Mouse (Mus musculus): ENCODE data around the gene Plagl1. TPM values are rescaled to one million over a fixed set of nuclear protein-coding genes. Genes with fewer than 3 reads are reported as not detected.

The Plagl1 gene
- polyA plus RNA-seq, 1 experiment, result 1.1 TPM

GRCm38 (mm10) chr10:13140434-13140833, 80.1 kb downstream of the Plagl1 start:
- no peak overlapping the region for H3K4me3 ChIP-seq (ENCODE audit: extremely low read depth, insufficient read depth, insufficient read length)
- no peak overlapping the region for H3K27ac ChIP-seq (ENCODE audit: insufficient read depth, low read length)
- no peaks in the 10 kb centered on the region for H3K36me3 ChIP-seq (ENCODE audit: control insufficient read depth, insufficient read depth, low read length)
- no peak for DNase-seq (ENCODE audit: low read depth in 1 of 2, low spot score in 2 of 2)
- H3K4me1 ChIP-seq (ENCODE audit: control insufficient read depth, insufficient read depth, insufficient read length), result no peaks in the 10 kb centered on the region
- WGBS, result 90% methylated on average over 2 of the region's 2 CpGs
- H3K27me3 ChIP-seq (ENCODE audit: control insufficient read depth, insufficient read depth, low read length), result no peaks in the 10 kb centered on the region
- no peak for TF ChIP-seq CTCF (IDR thresholded peaks at IDR 0.05; ENCODE audit: extremely low read depth, insufficient read depth, insufficient read length, insufficient replicate concordance)
- no peak for TF ChIP-seq POLR2A (IDR thresholded peaks at IDR 0.05; ENCODE audit: low read depth, low read length)

GRCm38 (mm10) chr10:13150435-13150834, 90.1 kb downstream of the Plagl1 start:
- 89% methylated on average over 3 of the region's 3 CpGs for WGBS
- no peak overlapping the region for H3K4me3 ChIP-seq (ENCODE audit: extremely low read depth, insufficient read depth, insufficient read length)
- H3K4me1 ChIP-seq (ENCODE audit: control insufficient read depth, insufficient read depth, insufficient read length), result no peaks in the 10 kb centered on the region
- no peaks in the 10 kb centered on the region for H3K36me3 ChIP-seq (ENCODE audit: control insufficient read depth, insufficient read depth, low read length)
- no peak for TF ChIP-seq CTCF (IDR thresholded peaks at IDR 0.05; ENCODE audit: extremely low read depth, insufficient read depth, insufficient read length, insufficient replicate concordance)
- no peak for TF ChIP-seq POLR2A (IDR thresholded peaks at IDR 0.05; ENCODE audit: low read depth, low read length)
- no peak for DNase-seq (ENCODE audit: low read depth in 1 of 2, low spot score in 2 of 2)
- no peaks in the 10 kb centered on the region for H3K27me3 ChIP-seq (ENCODE audit: control insufficient read depth, insufficient read depth, low read length)
- H3K27ac ChIP-seq (ENCODE audit: insufficient read depth, low read length), result no peak overlapping the region

- H3K36me3 ChIP-seq (ENCODE audit: control insufficient read depth, insufficient read depth, low read length), result no peaks in the 10 kb centered on the region
- H3K4me3 ChIP-seq (ENCODE audit: extremely low read depth, insufficient read depth, insufficient read length), result no peak overlapping the region
- 87% methylated on average over 5 of the region's 5 CpGs for WGBS
- H3K27ac ChIP-seq (ENCODE audit: insufficient read depth, low read length), result no peak overlapping the region
- no peaks in the 10 kb centered on the region for H3K27me3 ChIP-seq (ENCODE audit: control insufficient read depth, insufficient read depth, low read length)
- DNase-seq (ENCODE audit: low read depth in 1 of 2, low spot score in 2 of 2), result no peak
- H3K4me1 ChIP-seq (ENCODE audit: control insufficient read depth, insufficient read depth, insufficient read length), result no peaks in the 10 kb centered on the region
- TF ChIP-seq CTCF (IDR thresholded peaks at IDR 0.05; ENCODE audit: extremely low read depth, insufficient read depth, insufficient read length, insufficient replicate concordance) (no peak), POLR2A (IDR thresholded peaks at IDR 0.05; ENCODE audit: low read depth, low read length) (no peak)
These were observed 91.0 kb downstream of the Plagl1 start for GRCm38 (mm10) chr10:13151353-13151752.

- WGBS, result 86% methylated on average over 4 of the region's 4 CpGs
- no peak for TF ChIP-seq CTCF (IDR thresholded peaks at IDR 0.05; ENCODE audit: extremely low read depth, insufficient read depth, insufficient read length, insufficient replicate concordance)
- TF ChIP-seq POLR2A (IDR thresholded peaks at IDR 0.05; ENCODE audit: low read depth, low read length), result no peak
- Histone ChIP-seq H3K36me3 (ENCODE audit: control insufficient read depth, insufficient read depth, low read length) (no peaks in the 10 kb centered on the region), H3K4me3 (ENCODE audit: extremely low read depth, insufficient read depth, insufficient read length) (no peak overlapping the region), H3K27ac (ENCODE audit: insufficient read depth, low read length) (no peak overlapping the region), H3K4me1 (ENCODE audit: control insufficient read depth, insufficient read depth, insufficient read length) (no peaks in the 10 kb centered on the region), H3K27me3 (ENCODE audit: control insufficient read depth, insufficient read depth, low read length) (no peaks in the 10 kb centered on the region)
- no peak for DNase-seq (ENCODE audit: low read depth in 1 of 2, low spot score in 2 of 2)
These were observed 92.6 kb downstream of the Plagl1 start for GRCm38 (mm10) chr10:13152811-13153364.

GRCm38 (mm10) chr10:13155377-13155776, 95.1 kb downstream of the Plagl1 start:
- 86% methylated on average over 5 of the region's 5 CpGs for WGBS
- DNase-seq (ENCODE audit: low read depth in 1 of 2, low spot score in 2 of 2), result no peak
- TF ChIP-seq POLR2A (IDR thresholded peaks at IDR 0.05; ENCODE audit: low read depth, low read length) (no peak), CTCF (IDR thresholded peaks at IDR 0.05; ENCODE audit: extremely low read depth, insufficient read depth, insufficient read length, insufficient replicate concordance) (no peak)
- Histone ChIP-seq H3K4me1 (ENCODE audit: control insufficient read depth, insufficient read depth, insufficient read length) (no peaks in the 10 kb centered on the region), H3K36me3 (ENCODE audit: control insufficient read depth, insufficient read depth, low read length) (no peaks in the 10 kb centered on the region), H3K4me3 (ENCODE audit: extremely low read depth, insufficient read depth, insufficient read length) (no peak overlapping the region), H3K27me3 (ENCODE audit: control insufficient read depth, insufficient read depth, low read length) (no peaks in the 10 kb centered on the region), H3K27ac (ENCODE audit: insufficient read depth, low read length) (no peak overlapping the region)

GRCm38 (mm10) chr10:13160913-13161312, 100.6 kb downstream of the Plagl1 start:
- no peak for TF ChIP-seq CTCF (IDR thresholded peaks at IDR 0.05; ENCODE audit: extremely low read depth, insufficient read depth, insufficient read length, insufficient replicate concordance)
- no peak for TF ChIP-seq POLR2A (IDR thresholded peaks at IDR 0.05; ENCODE audit: low read depth, low read length)
- H3K36me3 ChIP-seq (ENCODE audit: control insufficient read depth, insufficient read depth, low read length), result no peaks in the 10 kb centered on the region
- H3K4me3 ChIP-seq (ENCODE audit: extremely low read depth, insufficient read depth, insufficient read length), result no peak overlapping the region
- H3K27me3 ChIP-seq (ENCODE audit: control insufficient read depth, insufficient read depth, low read length), result no peaks in the 10 kb centered on the region
- WGBS, result 90% methylated on average over 4 of the region's 4 CpGs
- DNase-seq (ENCODE audit: low read depth in 1 of 2, low spot score in 2 of 2), result no peak
- H3K27ac ChIP-seq (ENCODE audit: insufficient read depth, low read length), result no peak overlapping the region
- no peaks in the 10 kb centered on the region for H3K4me1 ChIP-seq (ENCODE audit: control insufficient read depth, insufficient read depth, insufficient read length)

- Histone ChIP-seq H3K4me3 (ENCODE audit: extremely low read depth, insufficient read depth, insufficient read length) (no peak overlapping the region), H3K27me3 (ENCODE audit: control insufficient read depth, insufficient read depth, low read length) (no peaks in the 10 kb centered on the region), H3K27ac (ENCODE audit: insufficient read depth, low read length) (no peak overlapping the region), H3K4me1 (ENCODE audit: control insufficient read depth, insufficient read depth, insufficient read length) (no peaks in the 10 kb centered on the region), H3K36me3 (ENCODE audit: control insufficient read depth, insufficient read depth, low read length) (no peaks in the 10 kb centered on the region)
- no peak for TF ChIP-seq POLR2A (IDR thresholded peaks at IDR 0.05; ENCODE audit: low read depth, low read length)
- no peak for TF ChIP-seq CTCF (IDR thresholded peaks at IDR 0.05; ENCODE audit: extremely low read depth, insufficient read depth, insufficient read length, insufficient replicate concordance)
- DNase-seq (ENCODE audit: low read depth in 1 of 2, low spot score in 2 of 2), result no peak
- WGBS, result 88% methylated on average over 4 of the region's 4 CpGs
These were observed 101.7 kb downstream of the Plagl1 start for GRCm38 (mm10) chr10:13162031-13162430.

Data from spleen, adult 2 months (tissue).